7 mouse cellular contexts compared by ENCODE assay signal in genomic region chr12:8770946-8771843, GRCm38 (mm10). TPM values are rescaled to one million over a fixed set of nuclear protein-coding genes. Genes with fewer than 3 reads are reported as not detected.
DNase-seq lines count a peak whose midpoint lies in the region; ATAC-seq lines count a peak whose summit lies in the region.

Sdc1 (plus strand) TSS chr12:8771323.

- peak within 1 kb of the TSS; percentile 92 for H3K4me2 ChIP-seq in hindbrain, embryonic 13.5 days

- under 1% methylated on average over 65 of the region's 67 CpGs for WGBS in hindbrain, embryonic 13.5 days

- DNase-seq in ZHBTc4 (ENCODE audit: low read depth, low spot score) = peak; percentile 92
- peak; percentile 81 to 83 for DNase-seq in cerebellum, postnatal 14 days
- peak; percentile 38 to 42 for DNase-seq in frontal cortex, postnatal 36 days (ENCODE audit: low spot score in 2 of 2)
- peak; percentile 31 to 37 for DNase-seq in left cerebral cortex, postnatal 25 days (ENCODE audit: low spot score in 2 of 2)
- peak; percentile 26 for DNase-seq in spleen, adult 12 weeks (ENCODE audit: low spot score)

- H3K36me3 ChIP-seq in hindbrain, embryonic 13.5 days = no peaks in the 10 kb centered on the region

- peak within 1 kb of the TSS; percentile 85 for H3K27ac ChIP-seq in hindbrain, embryonic 13.5 days

- peak within 1 kb of the TSS; percentile 67 for H3K4me3 ChIP-seq in hindbrain, embryonic 13.5 days

- H3K9ac ChIP-seq in hindbrain, embryonic 13.5 days = peak within 1 kb of the TSS; percentile 83

- H3K9me3 ChIP-seq in hindbrain, embryonic 13.5 days = no peaks in the 10 kb centered on the region

- H3K4me1 ChIP-seq in hindbrain, embryonic 13.5 days (replicated peaks) = peaks cover 18% of the 10 kb centered on the region

- ATAC-seq in hindbrain, embryonic 13.5 days (ENCODE audit: low FRiP score) = peak; percentile 79
- ATAC-seq in megakaryocyte-erythroid progenitor cell, adult 5-6 weeks (replicated peaks; ENCODE audit: low FRiP score, low TSS enrichment, poor library complexity, severe bottlenecking) = peak; percentile 55

- H3K27me3 ChIP-seq in hindbrain, embryonic 13.5 days = no peaks in the 10 kb centered on the region

- intact Hi-C loops in left cerebral cortex, postnatal 25 days (cut with DNase I) = loop anchor here (5.0 kb wide), 1 partner anchor 116 kb away; no protein-coding TSS in a partner anchor

RNA-seq across cellular contexts. Expression of gene Sdc1, which starts in this region (rescaled TPM):
- polyA plus RNA-seq in hindbrain, embryonic 13.5 days (2015; fragmentation: Nextera tagmentation; extraction: Ambion mirVana) = 23.7 and 25.6 TPM in 2 replicates
- total RNA-seq in left cerebral cortex, postnatal 25 days (2021) = 1 to 10 TPM; 1.3 to 1.6 TPM
- total RNA-seq in megakaryocyte-erythroid progenitor cell, adult 5-6 weeks (2014; fragmentation: Nextera tagmentation) = 2.0 and 3.1 TPM in 2 replicates
- total RNA-seq in megakaryocyte-erythroid progenitor cell, adult 5-6 weeks (2017) = 1.8 and 2.4 TPM in 2 replicates

Comparison
In these comparisons a context has a peak if more than half of its experiments do, and no peak if none do; other contexts are left out.
1. Peak in every context shown above with its lines: DNase-seq, ATAC-seq, H3K4me3 ChIP-seq and H3K27ac ChIP-seq.
2. DNase-seq: peak in every context shown above with its lines; median percentile 92 in ZHBTc4; 82 in cerebellum, postnatal 14 days; 40 in frontal cortex, postnatal 36 days; 34 in left cerebral cortex, postnatal 25 days; 26 in spleen, adult 12 weeks.